Mouse (Mus musculus) olfactory bulb, adult 2 months (tissue): ENCODE results near the gene Drc1.

Source experiments
- CTCF ChIP-seq: fragments of 200-500 bp; IDR thresholded peaks from 2 replicates; pipeline ENCODE4 v1.5.1; 2012; ENCODE audit warnings: low read depth, mild to moderate bottlenecking, low read length, moderate library complexity; ENCODE audit not compliant: insufficient read depth
- POLR2A ChIP-seq: fragments of 200-500 bp; IDR thresholded peaks from 2 replicates; pipeline ENCODE4 v1.6.1; 2012; ENCODE audit warnings: mild to moderate bottlenecking, low read depth, low read length, moderate library complexity; ENCODE audit not compliant: insufficient read depth

DNA sequence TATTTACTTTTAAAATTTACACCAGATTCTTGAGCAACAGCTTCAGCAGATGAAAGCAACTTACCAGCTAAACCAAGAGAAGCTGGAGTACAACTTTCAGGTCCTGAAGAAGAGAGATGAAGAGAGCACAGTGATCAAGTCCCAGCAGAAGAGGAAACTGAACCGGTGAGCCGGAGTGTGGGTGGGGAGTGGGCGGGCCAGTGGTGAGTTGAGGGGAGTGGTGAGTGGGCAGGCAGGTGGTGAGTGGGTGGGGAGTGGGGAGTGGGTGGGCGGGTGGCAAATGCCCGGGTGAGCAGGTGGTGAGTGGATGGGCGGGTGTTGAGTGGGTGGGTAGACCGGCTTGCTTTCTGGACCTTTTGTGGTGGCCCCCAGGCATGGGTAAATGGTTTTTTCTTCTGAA is 73.9 kb downstream of the Drc1 start:
- TF ChIP-seq CTCF (no peak), POLR2A (no peak)
